Mouse (Mus musculus): ENCODE data around the gene Rsrp1.
A peak's percentile ranks its signal among the peaks of the same experiment; 100 is the strongest.

Gene Rsrp1

DNA sequence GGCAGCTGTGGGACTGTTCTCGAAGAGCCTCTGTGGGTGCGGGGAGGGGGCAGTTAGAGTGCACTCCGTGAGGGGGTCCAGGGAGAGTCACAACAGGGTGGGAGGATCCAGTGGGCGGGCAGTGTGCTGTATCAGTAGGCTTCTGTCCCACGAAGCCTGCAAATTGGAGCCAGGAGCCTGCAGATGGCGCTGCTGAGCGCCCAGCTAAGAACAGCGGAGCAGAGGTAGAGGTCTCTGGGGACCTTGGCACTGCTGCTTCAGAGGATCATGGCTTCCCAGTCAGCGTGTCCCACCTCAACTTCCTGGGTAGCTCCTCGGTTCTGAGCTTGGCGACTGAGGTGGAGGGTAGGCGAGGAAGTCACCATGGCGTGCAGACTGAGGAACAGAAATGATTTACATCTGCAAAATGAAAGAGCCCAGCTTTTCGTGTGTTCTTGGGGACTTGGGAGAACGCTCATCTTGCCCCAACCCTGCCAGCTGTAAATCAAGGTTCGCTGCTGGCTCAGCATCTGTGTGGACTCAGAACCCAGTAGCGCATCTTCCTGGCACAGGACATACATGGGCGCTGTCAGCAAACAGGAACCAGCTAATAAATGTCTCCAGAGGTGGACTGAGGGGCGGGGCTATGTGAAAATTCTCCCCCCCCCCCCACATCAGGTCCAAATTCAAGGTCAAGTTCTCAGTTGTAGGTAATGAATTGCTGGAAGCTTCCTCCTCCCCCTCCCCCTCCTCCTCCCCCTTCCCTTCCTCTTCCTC lies 39.8 kb downstream of the Rsrp1 start:
- DNase-seq (ENCODE audit: low read depth, low spot score): peak; percentile 85

DNA sequence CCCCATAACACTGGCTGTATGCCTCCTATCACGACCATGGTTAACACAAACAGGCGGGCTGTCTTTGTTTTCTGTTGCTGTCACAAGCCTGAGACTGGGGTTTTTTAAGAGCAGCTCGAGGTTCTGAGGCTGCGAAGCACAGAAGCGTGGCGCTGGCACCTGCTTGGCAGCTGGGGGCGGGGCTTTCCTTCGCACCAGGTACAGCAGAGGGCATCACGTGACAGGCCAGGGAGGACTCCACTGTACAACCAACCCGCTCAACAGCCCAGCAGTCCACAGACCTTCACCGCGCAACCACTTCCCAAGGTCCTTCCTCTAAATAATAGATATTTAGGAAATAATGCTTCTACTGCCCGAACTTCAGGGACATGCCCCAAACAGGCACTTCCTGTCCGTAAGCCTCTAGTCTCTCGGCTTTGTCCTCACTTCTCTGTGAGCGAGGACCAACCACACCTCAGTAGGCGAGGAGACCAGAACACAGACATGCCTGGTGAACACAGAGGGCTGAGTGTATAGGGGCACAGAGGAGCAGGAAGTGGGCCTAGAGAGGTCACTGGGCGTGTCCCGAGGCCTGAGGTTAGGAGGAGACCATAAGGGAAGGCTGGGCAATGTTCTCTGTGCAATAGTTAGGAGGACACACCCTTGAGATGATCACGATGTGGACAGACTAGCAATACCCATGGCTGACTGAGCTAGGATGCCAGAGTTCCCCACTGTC lies 44.7 kb downstream of the Rsrp1 start:
- no peak for DNase-seq (ENCODE audit: low read depth, low spot score)

DNA sequence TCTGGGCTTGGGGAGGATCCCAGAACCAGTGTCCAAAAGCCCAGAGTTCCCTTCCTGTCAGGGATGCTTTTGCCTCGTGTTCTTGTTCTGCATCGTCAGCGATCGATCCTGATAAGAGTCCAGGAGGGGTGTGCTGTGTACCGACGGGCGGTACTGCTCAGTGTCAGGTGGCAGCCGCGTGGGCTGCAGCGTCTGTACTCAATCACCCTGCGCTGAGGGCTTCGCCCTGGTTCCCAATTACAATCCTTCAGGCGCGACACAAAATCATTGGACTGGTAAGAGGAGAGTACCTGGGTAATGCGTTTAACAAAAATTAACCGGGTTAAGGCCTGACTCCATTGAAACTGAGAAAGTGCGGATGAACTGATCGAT lies 45.2 kb downstream of the Rsrp1 start:
- no peak for DNase-seq (ENCODE audit: low read depth, low spot score)

DNA sequence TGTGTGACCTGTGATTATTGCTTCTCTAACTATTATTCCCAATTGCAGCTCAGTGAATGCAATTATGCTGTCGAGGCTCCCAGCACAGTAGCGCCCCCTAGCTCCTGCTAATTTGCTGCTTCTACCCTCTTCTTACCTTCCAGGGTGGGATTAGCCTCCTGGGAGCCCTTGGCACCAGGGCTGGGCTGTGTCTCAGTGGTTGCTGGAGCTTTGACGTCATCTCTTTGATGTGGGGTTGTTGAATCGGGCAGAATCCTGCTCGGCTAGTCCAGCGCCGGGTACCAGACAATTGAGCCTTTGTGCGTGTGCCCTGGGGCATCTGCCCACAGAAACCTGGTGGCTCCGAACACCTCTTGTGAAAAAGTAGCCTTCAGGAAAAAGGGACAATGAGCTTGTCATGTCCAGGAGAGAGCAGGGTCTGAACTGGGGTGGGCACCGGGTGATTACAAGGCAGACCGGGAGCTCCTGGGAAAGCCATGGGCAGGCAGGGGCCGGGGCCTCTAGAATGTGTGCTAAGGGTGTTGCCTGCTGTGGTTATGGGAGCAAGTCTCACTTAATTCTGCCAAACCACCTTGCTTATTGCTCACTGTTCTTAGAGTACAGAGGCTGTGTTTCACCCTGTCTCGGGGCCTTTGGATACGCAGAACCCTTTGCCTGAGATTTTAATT lies 52.0 kb downstream of the Rsrp1 start:
- peak; percentile 19 for DNase-seq (ENCODE audit: low read depth, low spot score)

DNA sequence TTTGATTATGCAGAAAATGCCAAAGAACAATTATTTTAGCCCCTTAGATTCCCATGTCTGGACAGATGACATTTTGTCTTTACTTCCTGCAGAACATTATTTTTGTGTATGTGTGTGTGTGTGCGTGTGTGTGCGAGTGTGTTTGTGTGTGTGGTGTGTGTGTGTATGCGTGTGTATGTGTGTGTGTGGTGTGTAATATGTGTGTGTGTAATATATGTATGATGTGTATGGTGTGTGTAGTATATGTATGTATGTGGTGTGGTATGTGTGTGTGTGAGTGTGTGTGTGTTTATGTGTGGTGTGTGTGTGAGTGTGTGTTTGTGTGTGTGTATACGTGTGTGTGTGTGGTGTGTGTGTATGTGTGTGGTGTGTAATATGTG lies 52.5 kb downstream of the Rsrp1 start:
- no peak for DNase-seq (ENCODE audit: low read depth, low spot score)
